Comparison of ENCODE assay signal across 9 mouse cellular contexts in genomic region chr10:14089488-14089887, GRCm38 (mm10).
DNase-seq lines count a peak whose midpoint lies in the region; ATAC-seq and TF ChIP-seq lines count a peak whose summit lies in the region.
"Had no signal": no experiment of that assay in that cellular context is flagged by ENCODE, and none has a peak within 500 bp of the region (broad histone marks: within the 10 kb centered on the region; RNA-seq: fewer than 3 reads in every experiment).

No protein-coding gene starts in this region.

- H3K4me1 ChIP-seq in midbrain, embryonic 13.5 days (replicated peaks) = no peaks in the 10 kb centered on the region
- H3K4me1 ChIP-seq: embryonic facial prominence, embryonic 13.5 days had no signal

- ATAC-seq in cerebellum, adult (ENCODE audit: insufficient number of reproducible peaks, low FRiP score, low TSS enrichment) = 0 out of 2 replicates have a peak, but pooled peaks have one; percentile 58
- ATAC-seq in midbrain, embryonic 13.5 days = peak; percentile 50; the same call in 1 of the 2 replicates

- H3K4me2 ChIP-seq in midbrain, embryonic 13.5 days (replicated peaks) = no peak overlapping the region
- H3K4me2 ChIP-seq: embryonic facial prominence, embryonic 13.5 days had no signal

- intact Hi-C loops in left cerebral cortex, postnatal 4 days (cut with DNase I) = loop anchor here (10.0 kb wide), 1 partner anchor 525 kb away; no protein-coding TSS in a partner anchor

- H3K9me3 ChIP-seq in midbrain, embryonic 13.5 days = 0 out of 2 replicates have a peak, but pooled peaks cover 2% of the 10 kb centered on the region
- H3K9me3 ChIP-seq: embryonic facial prominence, embryonic 13.5 days had no signal

- TF ChIP-seq POLR2A in brain, embryonic 14.5 days (IDR thresholded peaks at IDR 0.05; ENCODE audit: borderline replicate concordance, extremely low read depth, insufficient read depth, insufficient read length, poor library complexity, severe bottlenecking) = no peak

- no peaks in the 10 kb centered on the region for H3K27me3 ChIP-seq in midbrain, embryonic 13.5 days
- H3K27me3 ChIP-seq: embryonic facial prominence, embryonic 13.5 days had no signal

- H3K4me3 ChIP-seq in midbrain, embryonic 13.5 days (replicated peaks) = no peak overlapping the region
- H3K4me3 ChIP-seq: embryonic facial prominence, embryonic 13.5 days had no signal

- DNase-seq in cerebellum, adult 11 months = no peak
- DNase-seq in left cerebral cortex, postnatal 4 days = peak; percentile 32
- DNase-seq in left cerebral cortex, adult 8-10 months (ENCODE audit: low spot score in 2 of 2) = no peak
- peak; percentile 49 for DNase-seq in brain, embryonic 14.5 days (ENCODE audit: low read depth)
- DNase-seq in layer of hippocampus, postnatal 14 days (ENCODE audit: low spot score in 2 of 2) = no peak
- no peak for DNase-seq in layer of hippocampus, adult 9-11 months

- 51% methylated on average over 9 of the region's 9 CpGs for WGBS in midbrain, embryonic 13.5 days

- H3K36me3 ChIP-seq in midbrain, embryonic 13.5 days = no peaks in the 10 kb centered on the region
- H3K36me3 ChIP-seq: embryonic facial prominence, embryonic 13.5 days had no signal

- no peak overlapping the region for H3K9ac ChIP-seq in midbrain, embryonic 13.5 days (replicated peaks)
- H3K9ac ChIP-seq: embryonic facial prominence, embryonic 13.5 days had no signal

- TF ChIP-seq CTCF in brain, embryonic 14.5 days (IDR thresholded peaks at IDR 0.05; ENCODE audit: borderline replicate concordance, extremely low read depth, insufficient read depth, insufficient read length) = peak; percentile 51; the same call in 1 of the 2 replicates

- no peak overlapping the region for H3K27ac ChIP-seq in midbrain, embryonic 13.5 days
- H3K27ac ChIP-seq: embryonic facial prominence, embryonic 13.5 days had no signal

Comparison
In these comparisons a context has a peak if more than half of its experiments do, and no peak if none do; other contexts are left out.
1. DNase-seq: peak in left cerebral cortex, postnatal 4 days (single experiment) and brain, embryonic 14.5 days (single experiment); none in cerebellum, adult 11 months (single experiment), left cerebral cortex, adult 8-10 months (0 of 2), layer of hippocampus, postnatal 14 days (0 of 2) and layer of hippocampus, adult 9-11 months (single experiment).